Mouse (Mus musculus): ENCODE results near the gene Vmn1r163.
"Not testable (repeated sequence)": the region's sequence is repeated elsewhere in the genome, so short reads cannot be mapped to it uniquely, and the experiment has no call there.

Gene Vmn1r163

GRCm38 (mm10) chr7:23055240-23055639 is at the start of gene Vmn1r163:
Vmn1r163 (plus strand) TSS chr7:23055540.
- not testable (repeated sequence) for DNase-seq (ENCODE audit: low read depth, low spot score)

- DNase-seq (ENCODE audit: low read depth, low spot score) = not testable (repeated sequence)
Measured at GRCm38 (mm10) chr7:23019823-23020222, 35.5 kb upstream of the Vmn1r163 start, which contains the start of gene Gm4216. Gm4216 (minus strand) TSS chr7:23019923.

- not testable (repeated sequence) for DNase-seq (ENCODE audit: low read depth, low spot score)
Measured at GRCm38 (mm10) chr7:23067356-23067755, 12.0 kb downstream of the Vmn1r163 start, which contains the start of gene Gm8720. Gm8720 (minus strand) TSS chr7:23067456.

Measured in ZHBTc4 (cell line).